Mouse (Mus musculus) C2C12 (cell line): ENCODE data around the gene Arrdc1. TPM values are rescaled to one million over a fixed set of nuclear protein-coding genes. Genes with fewer than 3 reads are reported as not detected.
A peak's percentile ranks its signal among the peaks of the same experiment; 100 is the strongest.

Experiments
- H3K27me3 ChIP-seq: one replicate; pipeline ENCODE4 v1.6.1; 2011; ENCODE audit not compliant: control insufficient read depth, insufficient read depth, insufficient read length
- H3K36me3 ChIP-seq: one replicate; pipeline ENCODE4 v1.6.1; 2011; ENCODE audit not compliant: control insufficient read depth, insufficient read depth
- H3K4me3 ChIP-seq: one replicate; pipeline ENCODE4 v1.5.1; 2011; ENCODE audit warnings: mild to moderate bottlenecking, control low read depth; ENCODE audit not compliant: poor library complexity, insufficient read depth, severe bottlenecking
- H3K79me2 ChIP-seq: one replicate; pipeline ENCODE4 v1.6.1; 2011; ENCODE audit not compliant: control insufficient read depth, insufficient read depth
- H3K79me3 ChIP-seq: one replicate; pipeline ENCODE4 v1.6.1; 2011; ENCODE audit warnings: low read depth, control low read depth
- H3ac ChIP-seq: one replicate; pipeline ENCODE3; 2011; ENCODE audit warnings: low read depth; ENCODE audit not compliant: control insufficient read depth, insufficient read length
- CEBPB ChIP-seq: IDR thresholded peaks from one replicate; pipeline ENCODE4 v1.6.1; 2011; ENCODE audit warnings: low read depth, mild to moderate bottlenecking, control low read depth, moderate library complexity
- CTCF ChIP-seq: IDR thresholded peaks from one replicate; pipeline ENCODE4 v1.5.1; 2011; ENCODE audit not compliant: control insufficient read depth, insufficient read depth, insufficient read length
- FOSL1 ChIP-seq: IDR thresholded peaks from one replicate; pipeline ENCODE4 v1.8.0; 2011; ENCODE audit warnings: mild to moderate bottlenecking, low read length; ENCODE audit not compliant: poor library complexity, insufficient read depth, severe bottlenecking
- MAX ChIP-seq: IDR thresholded peaks from one replicate; pipeline ENCODE4 v1.6.1; 2011; ENCODE audit warnings: mild to moderate bottlenecking, control low read depth
- MYOD1 ChIP-seq: IDR thresholded peaks from one replicate; pipeline ENCODE4 v1.6.1; 2011; ENCODE audit warnings: low read depth; ENCODE audit not compliant: control insufficient read depth, insufficient read length
- MYOG ChIP-seq: IDR thresholded peaks from one replicate; pipeline ENCODE4 v1.6.1; 2011; ENCODE audit not compliant: control insufficient read depth, insufficient read length; ENCODE audit errors: extremely low read depth
- USF1 ChIP-seq: IDR thresholded peaks from one replicate; pipeline ENCODE4 v1.6.1; 2011; ENCODE audit warnings: low read depth, mild to moderate bottlenecking, control low read depth, moderate library complexity
- polyA plus RNA-seq: library from polyadenylated mRNA; unstranded; fragments of >200 nt; fragmentation: generic; extraction: Trizol; gene quantifications from one replicate; pipeline ENCODE4 v1.2.1, GENCODE M21; 2012; ENCODE audit warnings: missing spikeins

The Arrdc1 gene
- polyA plus RNA-seq, 1 experiment: 6.6 TPM

DNA sequence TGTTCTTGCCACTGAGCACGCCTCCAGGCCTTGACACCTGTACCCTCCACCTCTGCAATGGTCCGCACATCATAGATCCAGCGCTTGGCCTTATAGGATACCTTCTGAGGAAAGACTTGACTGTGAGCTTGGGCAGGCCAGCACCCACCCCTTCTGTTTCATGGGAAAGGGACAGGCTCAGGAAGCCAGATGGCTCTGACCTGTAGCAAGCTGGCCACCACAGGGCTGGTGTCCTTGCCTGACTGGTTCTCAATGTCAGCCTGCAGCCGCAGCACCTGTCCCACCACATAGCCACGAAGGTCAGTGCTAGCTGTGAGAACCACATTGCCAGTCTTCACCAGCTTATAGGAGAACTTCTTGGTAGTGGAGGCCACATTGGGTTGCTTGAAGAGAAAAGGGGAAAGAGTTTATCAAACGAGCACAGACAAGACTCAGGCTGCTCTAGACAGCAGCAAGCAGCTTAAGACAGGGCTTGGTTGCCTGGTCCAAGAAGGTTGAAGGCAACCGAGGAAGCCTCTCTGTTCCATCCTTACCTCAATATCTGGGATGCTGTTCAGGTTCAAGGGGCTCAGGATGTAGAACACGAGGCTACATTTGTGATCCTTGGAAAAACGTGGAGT is 8.6 kb downstream of the Arrdc1 start:
- Histone ChIP-seq H3K27me3 (no peaks in the 10 kb centered on the region), H3K4me3 (no peak overlapping the region), H3K79me3 (no peaks in the 10 kb centered on the region), H3K79me2 (no peaks in the 10 kb centered on the region), H3K36me3 (no peaks in the 10 kb centered on the region), H3ac (no peak overlapping the region)
- TF ChIP-seq MYOG: no peak
- TF ChIP-seq MYOD1: no peak
- TF ChIP-seq CEBPB: no peak
- TF ChIP-seq USF1: no peak

DNA sequence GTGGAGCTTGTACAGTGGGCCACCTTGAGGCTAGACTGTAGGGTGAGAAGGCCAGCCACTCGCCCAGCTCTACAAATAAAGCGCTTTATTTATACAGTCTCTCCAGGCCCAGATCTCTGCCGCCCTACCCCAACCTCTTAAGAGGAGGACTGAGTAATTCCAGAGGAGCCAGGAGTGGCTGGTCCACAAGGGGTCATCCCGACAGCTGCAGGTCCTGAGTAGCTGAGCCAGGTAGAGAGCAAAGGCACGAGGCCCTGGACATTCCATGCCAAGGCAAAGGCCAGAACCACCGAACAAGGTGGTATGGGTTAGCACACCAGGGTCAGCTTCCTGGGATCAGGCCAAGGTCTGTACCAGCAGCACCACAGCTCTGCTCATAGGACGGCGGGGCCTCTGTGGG is 9.8 kb downstream of the Arrdc1 start:
- Histone ChIP-seq H3ac (no peak overlapping the region), H3K4me3 (no peak overlapping the region), H3K36me3 (no peaks in the 10 kb centered on the region), H3K79me3 (no peaks in the 10 kb centered on the region), H3K79me2 (no peaks in the 10 kb centered on the region), H3K27me3 (no peaks in the 10 kb centered on the region)
- no peak for TF ChIP-seq CTCF
- TF ChIP-seq MYOG: no peak
- TF ChIP-seq MYOD1: no peak
- no peak for TF ChIP-seq FOSL1
- no peak for TF ChIP-seq USF1
- TF ChIP-seq CEBPB: no peak
- no peak for TF ChIP-seq MAX

DNA sequence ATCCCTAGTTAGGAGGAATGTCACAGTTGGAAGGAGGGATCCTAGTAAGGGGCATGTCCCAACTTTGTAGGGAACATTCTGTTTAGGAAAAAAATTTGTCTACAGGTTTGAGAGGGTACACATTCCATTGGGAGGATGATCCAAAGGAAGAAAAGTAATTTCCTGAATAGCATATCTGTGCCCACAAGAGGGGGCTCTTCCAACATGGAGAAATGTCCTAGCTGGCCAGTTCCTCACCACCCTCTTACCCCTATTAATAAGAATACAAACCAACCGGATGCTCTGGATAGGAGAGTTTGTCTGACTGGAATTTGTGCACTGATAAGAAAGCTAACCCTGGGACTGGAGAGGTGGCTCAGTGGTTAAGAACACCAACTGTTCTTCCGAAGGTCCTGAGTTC is 11.5 kb downstream of the Arrdc1 start:
- H3K36me3 ChIP-seq: no peaks in the 10 kb centered on the region
- H3ac ChIP-seq: no peak overlapping the region
- TF ChIP-seq CEBPB (no peak), MYOD1 (no peak), MAX (no peak), FOSL1 (no peak), MYOG (no peak), USF1 (no peak), CTCF (no peak)
- H3K27me3 ChIP-seq: no peaks in the 10 kb centered on the region
- H3K79me2 ChIP-seq: peaks cover 9% of the 10 kb centered on the region
- H3K79me3 ChIP-seq: peaks cover 4% of the 10 kb centered on the region
- no peak overlapping the region for H3K4me3 ChIP-seq

GRCm38 (mm10) chr2:24919839-24920175 is 15.2 kb downstream of the Arrdc1 start:
- Histone ChIP-seq H3K79me2 (peaks cover 47% of the 10 kb centered on the region), H3ac (peak overlapping the region; percentile 53), H3K4me3 (peak overlapping the region; percentile 100), H3K27me3 (no peaks in the 10 kb centered on the region), H3K36me3 (no peaks in the 10 kb centered on the region), H3K79me3 (peaks cover 41% of the 10 kb centered on the region)
- no peak for TF ChIP-seq CTCF
- TF ChIP-seq MYOG: no peak
- TF ChIP-seq USF1: no peak
- TF ChIP-seq MAX: no peak
- TF ChIP-seq CEBPB: no peak

GRCm38 (mm10) chr2:24918930-24919838 is 15.9 kb downstream of the Arrdc1 start, which contains the start of gene Ehmt1:
TSS of gene Ehmt1 (minus strand) at chr2:24919614.
- peaks cover 53% of the 10 kb centered on the region for H3K79me2 ChIP-seq
- peak within 1 kb of the TSS; percentile 86 for H3ac ChIP-seq
- TF ChIP-seq USF1: no peak
- no peak for TF ChIP-seq FOSL1
- peak; percentile 40 for TF ChIP-seq MAX
- TF ChIP-seq CEBPB: peak; percentile 9
- no peaks in the 10 kb centered on the region for H3K27me3 ChIP-seq
- H3K4me3 ChIP-seq: peak within 1 kb of the TSS; percentile 100
- H3K36me3 ChIP-seq: no peaks in the 10 kb centered on the region
- peaks cover 47% of the 10 kb centered on the region for H3K79me3 ChIP-seq

DNA sequence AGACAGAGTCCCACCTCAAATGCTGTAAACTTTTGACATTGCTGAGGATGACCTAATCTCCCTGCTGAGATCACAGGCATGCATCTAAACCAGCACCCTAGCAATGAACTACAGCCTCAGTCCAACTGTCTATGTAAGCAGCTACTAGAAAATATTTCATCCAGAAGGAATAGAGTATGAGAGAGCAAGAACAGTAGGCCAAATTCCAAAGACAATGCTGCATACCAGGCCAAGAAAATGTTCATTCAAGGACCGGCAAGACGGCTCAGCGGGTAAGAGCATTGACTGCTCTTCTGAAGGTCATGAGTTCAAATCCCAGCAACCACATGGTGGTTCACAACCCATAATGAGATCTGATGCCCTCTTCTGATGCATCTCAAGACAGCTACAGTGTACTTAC is 20.3 kb downstream of the Arrdc1 start:
- Histone ChIP-seq H3ac (no peak overlapping the region), H3K79me3 (peaks cover 84% of the 10 kb centered on the region), H3K27me3 (no peaks in the 10 kb centered on the region), H3K4me3 (no peak overlapping the region), H3K36me3 (peaks cover 18% of the 10 kb centered on the region), H3K79me2 (peaks cover 97% of the 10 kb centered on the region)
- TF ChIP-seq USF1 (no peak), CTCF (no peak), MYOD1 (no peak), MYOG (no peak), CEBPB (no peak), MAX (no peak), FOSL1 (no peak)
